Mouse (Mus musculus) CD4-positive, CD25-positive, alpha-beta regulatory T cell, adult 2 months (primary cell): ENCODE measurements at regions not wholly inside any gene's neighbourhood (a gene's known extent, or its start where the extent isn't known, plus 50 kb on each side); places are given as distances from the start of the nearest gene placed in this dataset.
"Not testable (repeated sequence)": the region's sequence is repeated elsewhere in the genome, so short reads cannot be mapped to it uniquely, and the experiment has no call there.

Experiments
- DNase-seq: peaks from one replicate; pipeline ENCODE4 v3.0.0-alpha.2; 2012; ENCODE audit warnings: low read depth, low spot score

- DNase-seq: not testable (repeated sequence)
Measured at GRCm38 (mm10) chr13:107774499-107774898, 269.7 kb upstream of the Smim15 start.

GRCm38 (mm10) chr13:107767262-107767624 lies 277.0 kb upstream of the Smim15 start:
- no peak for DNase-seq

DNA sequence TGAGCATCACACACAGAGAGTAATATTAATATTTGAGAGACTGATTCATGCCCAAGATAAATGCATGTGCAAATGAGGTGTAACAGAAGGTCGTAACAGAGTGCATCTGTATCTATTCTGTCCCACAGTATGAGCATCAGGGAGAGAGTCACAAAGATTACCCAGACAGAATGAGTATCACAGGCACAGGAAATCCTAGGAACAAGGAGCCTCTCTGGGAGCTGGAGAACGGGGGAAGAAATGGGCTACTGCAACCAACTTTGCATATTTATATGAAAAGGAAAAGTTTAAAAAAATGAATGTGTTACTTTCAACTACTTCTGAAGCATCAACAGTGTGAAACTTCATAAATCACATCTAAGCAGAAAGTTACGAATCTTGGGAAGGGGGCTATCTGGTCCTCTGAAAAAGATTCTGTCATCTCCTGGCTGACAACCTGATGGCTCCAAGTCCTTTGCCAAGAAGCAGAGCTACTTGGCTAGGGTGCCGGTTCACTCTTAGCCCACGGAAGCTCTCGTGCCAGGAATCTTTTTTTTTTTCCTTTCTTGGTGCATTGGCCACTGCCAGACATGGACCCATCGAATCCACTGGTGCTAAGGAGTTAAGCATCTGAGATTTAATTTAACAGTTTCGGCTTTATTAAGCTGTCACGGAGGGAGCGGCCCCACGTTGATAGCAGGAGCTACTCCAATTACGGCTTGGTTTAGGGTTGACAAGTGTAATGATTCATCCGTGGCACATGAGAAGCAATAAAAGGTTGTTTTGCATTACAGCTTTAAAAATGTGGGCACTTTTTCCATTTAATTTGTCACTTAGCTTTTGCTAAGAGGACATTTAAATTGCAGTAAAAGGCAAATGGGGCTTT lies 277.6 kb upstream of the Smim15 start:
- DNase-seq: no peak

- no peak for DNase-seq
Measured at GRCm38 (mm10) chr13:107763911-107764310, 280.3 kb upstream of the Smim15 start.

- DNase-seq: no peak
Measured at GRCm38 (mm10) chr13:107760511-107760910, 283.7 kb upstream of the Smim15 start.

GRCm38 (mm10) chr13:107758327-107759095 lies 285.7 kb upstream of the Smim15 start:
- DNase-seq: no peak

GRCm38 (mm10) chr13:107752745-107753144 lies 291.5 kb upstream of the Smim15 start:
- DNase-seq: no peak

DNA sequence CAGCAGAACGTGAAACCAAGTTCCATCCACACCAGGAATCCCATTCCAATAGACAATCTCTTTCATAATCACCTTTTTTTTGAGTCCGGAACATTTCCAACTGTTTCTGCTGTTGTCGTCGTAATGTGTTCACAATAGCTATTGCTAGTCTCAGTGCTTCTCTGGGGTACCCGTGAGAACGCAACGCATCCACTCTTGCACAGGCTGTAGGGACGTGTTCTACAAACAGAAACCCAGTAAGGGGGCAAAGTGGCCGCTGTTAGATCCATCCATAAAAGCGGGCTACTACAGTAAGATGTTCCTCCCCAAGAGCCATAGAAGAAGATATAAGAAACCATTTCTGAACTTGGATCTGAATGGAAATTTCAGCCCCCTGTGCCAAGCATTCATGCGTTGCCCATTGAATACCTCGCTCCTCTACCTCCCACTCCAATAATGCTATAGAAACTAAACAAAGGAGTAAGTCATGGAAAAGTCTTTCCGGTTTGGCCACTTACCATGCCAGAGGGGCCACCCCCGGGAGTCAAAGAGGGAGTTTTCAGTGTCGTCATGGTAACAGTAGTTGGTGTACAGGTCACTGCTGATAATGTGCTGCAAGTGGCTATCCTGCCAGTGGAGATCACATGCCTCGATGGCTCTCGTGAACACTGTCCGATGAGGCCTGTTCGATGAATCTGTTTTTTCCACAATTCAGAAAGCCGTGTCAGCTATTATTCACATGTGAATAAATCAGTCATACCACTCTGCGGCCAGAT lies 300.6 kb upstream of the Smim15 start:
- no peak for DNase-seq

DNA sequence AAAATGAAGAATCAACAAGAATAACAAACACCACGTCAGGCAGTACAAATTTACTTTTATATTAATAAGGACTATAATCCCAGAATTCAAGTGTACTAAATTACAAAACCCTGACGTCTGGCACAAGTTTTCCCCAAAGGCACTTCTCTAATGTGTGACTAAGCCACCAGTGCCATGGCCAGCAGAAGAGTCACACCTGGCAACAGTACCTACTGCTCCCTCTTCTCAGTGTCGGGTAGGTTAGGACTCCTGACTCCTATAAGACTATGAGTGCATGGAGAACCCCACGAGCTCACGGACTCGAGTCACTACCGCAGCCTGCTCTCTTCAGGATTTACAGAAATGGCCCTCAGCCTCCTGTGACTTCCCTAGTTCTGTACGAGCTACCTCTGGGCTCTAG lies 307.7 kb upstream of the Smim15 start:
- DNase-seq: no peak

- DNase-seq: no peak
Measured at GRCm38 (mm10) chr13:107734161-107734905, 309.9 kb upstream of the Smim15 start.

GRCm38 (mm10) chr13:107730976-107731375 lies 313.3 kb upstream of the Smim15 start:
- no peak for DNase-seq

DNA sequence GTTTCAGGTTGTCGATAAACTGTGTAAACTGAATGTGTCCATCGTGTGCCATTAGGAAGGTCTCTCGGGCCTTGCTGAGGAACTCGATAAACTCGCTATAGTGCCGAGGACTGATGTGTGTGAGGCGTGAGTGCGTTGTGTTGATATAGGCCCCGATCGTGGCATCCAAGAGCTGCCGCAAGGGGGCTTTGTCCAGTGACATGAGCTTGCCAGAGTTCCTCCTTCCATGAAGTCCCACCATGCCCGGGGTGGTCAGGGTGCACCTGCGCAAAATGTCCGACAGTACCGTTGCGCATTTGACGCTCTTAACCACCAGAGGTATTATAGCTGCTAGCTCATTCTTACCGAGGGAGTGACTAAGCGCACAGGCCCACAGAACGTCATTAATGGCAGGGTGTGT lies 317.8 kb upstream of the Smim15 start:
- no peak for DNase-seq

DNA sequence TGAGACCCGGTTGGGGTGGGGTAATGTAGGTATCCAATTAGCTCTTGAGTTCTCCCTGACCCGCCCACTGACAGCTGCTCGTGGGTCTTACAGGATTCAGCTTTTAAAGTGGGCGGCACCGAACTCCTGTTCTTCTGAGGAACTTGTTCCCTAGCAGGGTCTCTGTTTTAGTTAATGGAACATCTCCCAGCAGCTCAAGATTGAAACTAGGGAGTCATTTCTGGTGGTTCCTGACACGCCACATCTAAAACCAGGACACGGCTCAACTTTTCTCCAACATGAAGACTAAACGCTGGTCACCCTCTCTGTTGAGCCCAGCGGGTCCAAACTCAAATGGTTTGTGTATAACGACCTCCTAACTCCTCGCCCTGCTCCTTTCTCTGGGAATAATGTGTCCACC lies 322.3 kb upstream of the Smim15 start:
- no peak for DNase-seq

GRCm38 (mm10) chr13:107720874-107721574 lies 323.2 kb upstream of the Smim15 start:
- no peak for DNase-seq

GRCm38 (mm10) chr13:107718973-107719620 lies 325.1 kb upstream of the Smim15 start:
- DNase-seq: no peak

DNA sequence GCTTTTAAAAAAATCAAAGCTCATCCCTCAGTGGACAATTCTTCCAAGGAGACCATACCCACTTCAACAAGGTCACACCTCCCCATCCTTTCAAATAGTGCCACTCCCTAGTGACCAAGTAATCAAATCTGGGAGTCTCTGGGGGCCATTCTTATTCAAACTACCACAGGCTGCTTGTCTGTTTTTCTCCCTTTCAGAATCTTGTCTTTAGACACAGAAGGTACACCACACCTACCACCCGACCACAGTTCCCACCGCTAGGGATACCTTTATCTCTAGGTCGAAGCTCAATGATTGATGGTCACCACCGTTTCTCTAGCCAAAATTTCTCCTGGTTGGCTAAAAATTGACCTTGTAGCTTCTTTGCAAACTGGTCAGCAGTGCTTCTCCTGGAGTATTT lies 328.6 kb upstream of the Smim15 start:
- no peak for DNase-seq

GRCm38 (mm10) chr13:107714001-107714400 lies 330.2 kb upstream of the Smim15 start:
- no peak for DNase-seq

- no peak for DNase-seq
Measured at GRCm38 (mm10) chr13:107711341-107711994, 332.8 kb upstream of the Smim15 start.

- no peak for DNase-seq
Measured at GRCm38 (mm10) chr13:107710368-107710767, 333.9 kb upstream of the Smim15 start.

DNA sequence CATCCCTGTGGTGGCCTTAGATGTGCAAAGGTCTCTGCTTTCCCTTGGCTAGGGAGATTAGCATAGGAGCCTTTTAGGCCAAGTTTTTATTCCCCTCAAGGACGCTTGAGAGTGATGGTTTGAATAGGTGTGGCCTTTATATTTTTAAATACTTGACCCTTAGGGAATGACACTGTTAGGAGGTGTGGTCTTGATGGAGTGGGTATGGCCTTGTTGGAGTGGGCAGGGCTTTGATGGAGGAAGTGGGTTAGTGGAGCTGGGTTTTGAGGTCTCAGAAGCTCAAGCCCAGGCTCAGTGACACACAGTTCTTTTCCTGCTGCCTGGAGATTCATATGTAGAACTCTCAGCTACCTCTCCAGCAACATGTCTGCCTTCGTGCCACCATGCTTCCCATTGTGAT lies 334.4 kb upstream of the Smim15 start:
- no peak for DNase-seq
